Mouse (Mus musculus) thymus, postnatal 25 days (tissue): ENCODE measurements around the gene Sema3g.

Experiments used
- DNase-seq: peaks from one replicate; pipeline ENCODE4 v3.0.0; 2022

Gene Sema3g

DNA sequence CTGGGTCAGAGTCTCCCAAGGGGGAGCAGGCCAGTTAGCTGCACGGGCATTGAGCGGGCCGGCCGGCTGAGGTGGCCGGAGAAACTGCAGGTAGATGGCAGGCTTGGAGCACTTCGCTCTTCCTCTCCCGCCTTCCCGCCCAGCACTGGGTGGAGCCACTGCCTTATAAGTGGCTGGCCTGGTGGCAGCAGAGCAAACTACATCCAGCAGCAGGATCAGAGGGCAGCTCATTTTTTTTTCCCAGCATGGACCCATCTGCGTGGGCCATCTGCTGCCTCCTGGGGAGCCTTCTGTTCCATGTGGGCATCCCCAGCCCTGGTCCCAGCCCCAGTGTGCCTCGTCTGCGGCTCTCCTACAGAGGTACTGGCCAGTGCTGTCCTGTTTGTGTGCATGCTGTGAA is at the start of gene Sema3g:
Gene Sema3g, plus strand, starts transcription at position 195 of the 400 bp plus-strand sequence.
- DNase-seq = peak; percentile 16

- DNase-seq = no peak
Observed at GRCm38 (mm10) chr14:31168425-31168824, 49.2 kb upstream of the Sema3g start, which contains the start of gene Stab1. TSS of gene Stab1 (minus strand) at chr14:31168641.

- DNase-seq = no peak
Observed at GRCm38 (mm10) chr14:31169508-31169907, 48.2 kb upstream of the Sema3g start.

- DNase-seq = no peak
Observed at GRCm38 (mm10) chr14:31170963-31171362, 46.7 kb upstream of the Sema3g start.

- DNase-seq = no peak
Observed at GRCm38 (mm10) chr14:31171386-31171785, 46.3 kb upstream of the Sema3g start.

DNA sequence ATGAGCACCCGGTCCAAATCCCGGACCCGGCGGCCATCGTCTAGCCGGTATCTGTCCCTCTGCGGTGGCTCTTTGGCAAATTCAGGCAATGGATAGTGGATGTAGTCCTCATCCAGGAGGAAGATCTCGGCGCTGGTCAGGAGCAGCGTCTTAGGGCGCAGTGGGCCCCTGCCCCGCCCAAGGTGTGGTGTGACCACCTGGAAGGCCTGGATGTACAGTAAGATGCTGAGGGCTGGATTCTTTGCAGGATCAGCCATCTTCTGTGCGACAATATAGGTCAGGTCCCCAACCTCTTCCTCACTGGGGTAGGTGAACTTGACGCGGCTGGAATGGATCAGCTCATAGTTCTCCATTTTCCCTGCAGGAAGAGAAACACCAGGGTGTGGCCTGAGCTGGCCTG is 45.8 kb upstream of the Sema3g start:
- no peak for DNase-seq

- DNase-seq = no peak
Observed at GRCm38 (mm10) chr14:31172781-31173455, 44.7 kb upstream of the Sema3g start.

- no peak for DNase-seq
Observed at GRCm38 (mm10) chr14:31173537-31173936, 44.1 kb upstream of the Sema3g start.

DNA sequence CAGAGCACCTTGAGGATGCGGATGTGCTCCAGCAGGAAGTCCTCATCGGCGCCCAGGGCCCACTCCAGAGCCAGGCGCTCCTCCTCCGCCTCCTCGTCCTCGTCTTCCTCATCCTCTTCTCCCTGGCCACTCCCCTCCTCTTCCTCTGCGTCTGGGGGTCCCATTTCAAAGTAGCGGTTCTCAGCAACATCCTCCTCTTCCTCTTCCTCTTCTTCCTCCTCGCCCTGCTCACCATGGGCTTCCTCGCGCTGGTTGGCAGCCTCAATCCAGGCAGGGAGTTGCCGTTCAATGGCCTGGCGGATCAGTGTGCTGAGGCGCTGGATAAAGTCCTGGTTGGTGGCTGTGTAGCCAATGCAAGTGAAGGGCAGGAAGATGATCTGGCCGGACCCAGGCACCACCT is 40.4 kb upstream of the Sema3g start:
- DNase-seq = no peak

DNA sequence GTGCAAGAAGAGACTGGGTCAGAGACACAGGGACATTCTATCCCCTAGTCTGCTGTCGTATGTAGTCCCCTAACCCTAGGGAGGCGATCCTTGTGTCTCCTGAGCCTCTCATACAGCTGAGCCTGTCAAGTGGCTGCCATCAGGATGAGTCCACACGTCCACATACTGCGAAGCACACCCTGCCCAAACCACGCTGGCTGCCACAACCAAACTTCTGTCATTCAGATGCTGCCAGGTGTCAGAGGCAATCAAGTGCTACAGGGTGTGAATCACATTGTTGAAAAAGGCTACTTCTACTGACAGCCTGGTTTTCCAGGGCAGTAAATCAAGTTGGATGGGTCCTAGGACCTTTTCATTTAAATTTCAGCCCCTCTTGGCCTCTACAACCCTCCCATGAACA is 39.9 kb upstream of the Sema3g start:
- DNase-seq = no peak

GRCm38 (mm10) chr14:31179677-31180365 is 37.8 kb upstream of the Sema3g start:
- no peak for DNase-seq

GRCm38 (mm10) chr14:31181512-31181911 is 36.1 kb upstream of the Sema3g start:
- no peak for DNase-seq

- DNase-seq = no peak
Observed at GRCm38 (mm10) chr14:31182786-31183290, 34.8 kb upstream of the Sema3g start.

GRCm38 (mm10) chr14:31183541-31183940 is 34.1 kb upstream of the Sema3g start:
- no peak for DNase-seq

DNA sequence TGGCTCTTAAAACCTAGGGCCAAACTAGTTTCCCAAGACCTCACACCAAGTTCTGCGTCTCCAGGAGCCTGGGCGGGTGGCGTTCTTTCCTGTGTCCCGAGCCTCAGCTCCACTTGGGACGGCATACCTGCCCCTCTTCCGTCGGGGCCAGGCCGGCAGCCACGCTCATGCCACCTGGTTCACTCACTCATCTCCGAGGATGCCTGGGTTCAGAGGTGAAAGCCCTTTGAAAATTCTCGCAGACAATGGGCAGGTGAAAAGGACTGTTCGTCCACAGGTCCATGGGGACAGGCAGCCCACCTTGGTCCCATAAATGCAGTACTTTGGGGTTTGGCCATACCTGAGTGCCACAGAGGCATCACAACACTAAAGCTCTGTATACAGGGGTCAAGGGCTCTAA is 33.5 kb upstream of the Sema3g start:
- DNase-seq = no peak

DNA sequence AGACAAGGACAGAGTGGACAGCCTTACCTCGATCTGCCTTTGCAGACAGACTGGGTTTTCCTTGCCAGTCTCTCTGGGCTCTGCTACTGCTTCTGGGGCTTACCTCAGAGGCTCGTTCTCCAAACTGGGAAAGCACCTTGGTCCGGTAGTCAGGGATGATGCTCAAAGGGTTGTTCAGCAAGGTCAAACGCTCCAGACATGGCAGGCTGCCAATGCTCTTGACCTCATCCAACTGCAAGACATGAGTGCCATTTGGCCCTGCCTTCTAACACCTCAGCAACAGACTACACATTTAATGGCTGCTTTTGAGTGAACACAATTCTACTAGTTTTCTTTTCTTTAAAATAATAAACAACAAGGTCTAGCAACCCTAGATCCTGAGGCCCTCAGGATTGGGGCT is 31.0 kb upstream of the Sema3g start:
- no peak for DNase-seq

DNA sequence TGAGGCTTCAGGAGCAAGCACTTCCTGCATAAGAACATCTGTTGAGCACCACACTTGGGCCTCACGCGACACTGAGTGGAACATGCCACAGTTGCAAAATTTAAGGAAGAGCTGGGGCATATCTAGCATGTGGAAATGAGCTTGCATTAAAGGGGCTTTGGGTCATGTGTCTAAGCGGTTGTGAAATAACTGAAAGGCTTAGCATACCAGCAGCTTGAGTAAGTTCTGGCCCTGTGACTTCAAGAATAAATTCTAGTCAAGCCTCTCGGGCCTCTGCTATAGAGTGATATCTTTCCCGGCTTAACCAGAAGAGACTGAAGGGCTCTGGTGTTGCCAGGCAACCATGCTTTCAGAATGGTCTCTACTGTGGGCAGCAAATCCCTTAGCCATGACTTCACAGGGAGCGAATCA is 28.9 kb upstream of the Sema3g start:
- DNase-seq = no peak

- DNase-seq = no peak
Observed at GRCm38 (mm10) chr14:31189348-31189747, 28.3 kb upstream of the Sema3g start.

DNA sequence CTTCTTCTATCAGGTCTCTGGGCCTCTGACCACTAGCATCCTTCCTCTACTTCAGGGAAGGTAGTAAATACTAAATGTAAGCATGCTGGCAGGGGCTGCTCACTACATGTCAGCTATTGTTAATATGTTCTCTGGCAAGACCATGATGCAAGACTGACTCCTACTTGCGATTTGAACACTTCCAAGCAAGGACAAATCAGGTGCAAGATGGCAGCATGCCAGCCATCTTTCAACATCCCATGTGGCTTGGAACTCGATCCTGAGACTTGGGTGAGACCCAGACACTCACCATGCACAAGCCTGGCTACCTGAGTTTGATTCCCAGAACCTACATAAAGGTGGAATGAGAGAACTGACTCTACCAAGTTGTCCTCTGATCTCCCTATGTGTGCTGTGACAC is 25.7 kb upstream of the Sema3g start:
- no peak for DNase-seq

- DNase-seq = no peak
Observed at GRCm38 (mm10) chr14:31193791-31194190, 23.9 kb upstream of the Sema3g start.

GRCm38 (mm10) chr14:31194441-31194840 is 23.2 kb upstream of the Sema3g start:
- DNase-seq = no peak

DNA sequence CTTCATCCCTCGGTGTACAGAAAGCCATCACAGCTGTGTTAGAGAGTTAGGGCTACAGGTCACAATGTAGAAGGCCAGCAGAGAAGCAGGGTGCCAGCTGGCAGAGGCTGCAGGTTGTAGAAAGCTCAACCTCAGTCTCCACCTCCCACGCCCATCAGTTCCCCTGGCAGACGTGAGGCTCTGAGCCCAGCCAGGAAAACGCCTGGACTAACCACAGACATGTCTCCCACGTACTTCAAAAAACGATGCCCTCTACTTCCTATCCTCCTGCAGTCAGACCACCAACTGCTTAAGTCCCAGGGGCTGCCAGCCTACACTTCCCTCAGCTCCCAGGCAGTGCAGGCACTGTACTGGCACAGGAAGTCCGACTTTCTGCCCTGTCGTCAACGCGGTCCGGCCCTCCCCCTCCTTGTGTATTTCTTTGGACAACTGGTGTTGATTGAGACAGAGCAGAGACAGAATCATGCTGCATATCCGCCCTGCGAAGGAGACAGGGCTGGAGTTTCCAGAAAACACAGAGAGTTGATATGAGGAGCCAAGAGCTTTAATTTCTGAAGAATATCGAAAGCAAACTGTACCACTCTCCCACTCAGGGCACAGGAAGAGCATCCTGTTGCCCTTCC is 22.7 kb upstream of the Sema3g start:
- DNase-seq = peak; percentile 30

DNA sequence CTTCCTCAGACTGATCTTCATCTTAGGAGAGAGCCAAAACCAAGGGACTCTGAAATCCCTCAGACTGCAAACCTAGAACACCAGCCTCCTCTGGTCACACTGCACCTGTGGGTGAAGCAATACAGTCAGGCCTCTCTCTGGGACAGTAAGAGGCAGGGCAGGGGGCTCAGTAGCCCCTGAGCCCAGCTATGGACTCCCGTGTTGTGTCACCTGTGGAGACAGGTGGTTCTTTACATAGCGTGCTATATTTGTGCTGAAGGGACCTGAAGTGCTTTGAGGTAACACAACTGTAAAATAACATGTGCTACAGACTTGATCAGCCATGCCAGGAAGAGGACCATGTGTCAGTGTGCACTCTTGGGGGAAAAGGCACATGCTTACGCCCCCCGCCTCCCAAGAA is 22.1 kb upstream of the Sema3g start:
- DNase-seq = no peak

GRCm38 (mm10) chr14:31195968-31196367 is 21.7 kb upstream of the Sema3g start:
- DNase-seq = peak; percentile 36
